Mouse (Mus musculus): ENCODE results near the gene Zfp91. TPM values are rescaled to one million over a fixed set of nuclear protein-coding genes. Genes with fewer than 3 reads are reported as not detected.
"Not testable (repeated sequence)": the region's sequence is repeated elsewhere in the genome, so short reads cannot be mapped to it uniquely, and the experiment has no call there.

The Zfp91 gene
- total RNA-seq, 1 experiment from 2014 or later: 77.0 TPM

GRCm38 (mm10) chr19:12720919-12721318, 75.0 kb downstream of the Zfp91 start:
- not testable (repeated sequence) for ATAC-seq (ENCODE audit: extremely low read depth, insufficient number of reproducible peaks, low FRiP score, poor library complexity, severe bottlenecking)

- ATAC-seq (ENCODE audit: extremely low read depth, insufficient number of reproducible peaks, low FRiP score, poor library complexity, severe bottlenecking): no peak
Measured at GRCm38 (mm10) chr19:12720463-12720862, 75.5 kb downstream of the Zfp91 start.

GRCm38 (mm10) chr19:12719189-12719588, 76.7 kb downstream of the Zfp91 start:
- no peak for ATAC-seq (ENCODE audit: extremely low read depth, insufficient number of reproducible peaks, low FRiP score, poor library complexity, severe bottlenecking)

Other genes with a start within 250 kb of the Zfp91 start
- gene Gm4952, start 196.2 kb downstream of the Zfp91 start, total RNA-seq (2017): not detected in 2 replicates
- gene Glyat, start 162.8 kb downstream of the Zfp91 start, total RNA-seq (2017): not detected in 2 replicates
- gene Olfr1442, start 125.7 kb downstream of the Zfp91 start, total RNA-seq (2017): not detected in 2 replicates
- not detected in 2 replicates for gene Olfr1443, start 118.0 kb downstream of the Zfp91 start, total RNA-seq (2017)
- gene Keg1, start 100.3 kb downstream of the Zfp91 start, total RNA-seq (2017): not detected in 2 replicates
- 1.4 and 2.2 TPM in 2 replicates for gene Cntf, start 30.5 kb downstream of the Zfp91 start, total RNA-seq (2017)
- 49.7 and 54.9 TPM in 2 replicates for gene Lpxn, start 67 bp upstream of the Zfp91 start, total RNA-seq (2017)
- 1.5 and 1.9 TPM in 2 replicates for gene Gm5244, start 50.6 kb upstream of the Zfp91 start, total RNA-seq (2017)
- gene Olfr1444, start 61.2 kb upstream of the Zfp91 start, total RNA-seq (2017): 0.61 TPM in 1 of 2 replicates, not detected in the other
- gene Olfr1445, start 87.7 kb upstream of the Zfp91 start, total RNA-seq (2017): not detected in 2 replicates
- not detected in 2 replicates for gene Olfr1446, start 97.4 kb upstream of the Zfp91 start, total RNA-seq (2017)
- gene Olfr1447, start 107.6 kb upstream of the Zfp91 start, total RNA-seq (2017): not detected in 2 replicates
- not detected in 2 replicates for gene Olfr1448, start 128.3 kb upstream of the Zfp91 start, total RNA-seq (2017)
- 0.81 TPM in 1 of 2 replicates, not detected in the other for gene Olfr1449, start 134.7 kb upstream of the Zfp91 start, total RNA-seq (2017)
- gene Olfr1450, start 154.1 kb upstream of the Zfp91 start, total RNA-seq (2017): 0.49 TPM in 1 of 2 replicates, not detected in the other
- not detected in 2 replicates for gene Olfr1451, start 198.9 kb upstream of the Zfp91 start, total RNA-seq (2017)
- not detected in 2 replicates for gene Olfr1453, start 232.2 kb upstream of the Zfp91 start, total RNA-seq (2017)

Measured in neutrophil, adult 5-6 weeks (primary cell).